Mouse (Mus musculus): Measurements from ENCODE around the gene Timm13. TPM values are rescaled to one million over a fixed set of nuclear protein-coding genes. Genes with fewer than 3 reads are reported as not detected.

Timm13 gene
- polyA plus RNA-seq (2014; fragmentation: Illumina TruSeq; extraction: RNeasy Lipid Tissue Mini Kit (QIAGEN cat#74804); ENCODE audit: low read depth, low replicate concordance) = 135 TPM

DNA sequence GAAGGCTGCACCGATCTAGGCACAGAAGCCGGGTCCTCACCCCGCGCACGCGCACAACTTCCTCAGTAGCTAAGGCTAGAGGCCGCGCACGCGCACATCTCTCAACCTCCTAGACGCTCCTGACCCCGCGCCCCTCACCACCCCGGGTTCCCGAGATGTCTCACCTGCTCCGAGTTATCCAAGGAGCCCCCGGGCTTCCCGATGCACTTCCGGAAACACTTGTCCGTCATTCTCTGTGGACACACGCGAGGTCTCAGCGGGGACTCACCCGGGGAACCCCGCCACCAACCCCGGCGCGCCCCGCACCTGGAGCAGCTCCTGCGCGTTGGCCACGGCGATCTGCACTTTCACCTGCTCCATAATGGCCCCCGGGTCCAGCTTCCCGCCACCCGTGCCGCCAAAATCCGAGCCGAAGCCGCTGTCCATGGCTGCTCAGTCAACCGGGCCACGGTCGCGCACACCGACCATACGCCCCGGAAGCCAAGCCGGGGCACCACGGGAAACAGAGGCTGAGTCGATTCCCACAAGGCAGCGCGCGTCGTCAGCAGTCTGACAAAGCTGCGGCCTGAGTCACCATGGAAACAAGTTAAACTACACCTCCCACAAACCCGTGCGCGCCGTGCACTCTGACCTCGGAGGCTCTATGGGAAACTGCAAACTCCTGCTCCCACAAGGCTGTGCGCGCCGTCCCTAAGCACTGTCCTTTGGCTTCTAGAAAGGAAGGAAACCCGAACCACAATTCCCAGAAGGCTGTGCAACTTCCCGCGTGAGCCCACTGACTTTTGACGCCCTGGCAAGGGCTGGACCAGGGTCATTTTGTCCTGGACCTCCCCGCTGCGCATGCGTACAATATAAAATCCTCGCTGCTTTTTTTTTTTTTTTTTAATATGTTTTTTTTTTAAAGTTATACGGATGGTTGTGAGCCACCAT, at the start of gene Timm13:
Gene Timm13 (minus strand): TSS at position 652 of the 930 bp plus-strand sequence.

DNA sequence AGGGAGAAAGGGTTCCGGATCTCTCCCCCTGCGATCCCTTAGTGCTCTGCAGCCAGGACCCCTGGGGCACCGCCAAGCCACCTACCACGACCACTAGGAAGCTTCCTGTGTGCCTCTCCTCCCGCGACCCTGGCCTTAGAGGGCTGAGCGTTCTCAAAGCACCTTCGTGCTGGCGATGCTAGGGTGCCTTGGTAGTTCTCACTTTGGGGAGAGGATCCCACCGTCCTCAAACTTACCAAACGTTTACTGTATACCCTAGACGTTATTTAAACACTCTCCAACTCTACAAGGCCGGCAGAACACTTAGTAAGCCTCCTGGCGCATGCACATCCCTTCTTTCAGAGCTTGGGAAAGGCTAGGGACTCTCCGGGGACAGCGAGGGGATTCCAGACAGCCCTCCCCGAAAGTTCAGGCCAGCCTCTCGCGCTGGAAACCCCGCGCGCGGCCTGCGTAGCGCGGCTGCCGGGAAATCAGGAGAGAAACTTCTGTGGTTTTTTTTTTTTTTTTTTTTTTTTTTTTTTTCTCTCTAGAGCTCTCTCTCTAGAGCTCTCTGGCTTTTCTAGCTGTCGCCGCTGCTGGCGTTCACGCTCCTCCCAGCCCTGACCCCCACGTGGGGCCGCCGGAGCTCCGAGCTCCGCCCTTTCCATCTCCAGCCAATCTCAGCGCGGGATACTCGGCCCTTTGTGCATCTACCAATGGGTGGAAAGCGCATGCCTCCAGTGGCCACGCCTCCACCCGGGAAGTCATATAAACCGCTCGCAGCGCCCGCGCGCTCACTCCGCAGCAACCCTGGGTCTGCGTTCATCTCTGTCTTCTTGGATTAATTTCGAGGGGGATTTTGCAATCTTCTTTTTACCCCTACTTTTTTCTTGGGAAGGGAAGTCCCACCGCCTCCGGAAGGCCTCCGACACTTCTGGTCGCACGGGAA, 28.8 kb upstream of the Timm13 start, which contains the start of gene Gadd45b:
Gene Gadd45b (plus strand): TSS at position 775 of the 928 bp plus-strand sequence.

DNA sequence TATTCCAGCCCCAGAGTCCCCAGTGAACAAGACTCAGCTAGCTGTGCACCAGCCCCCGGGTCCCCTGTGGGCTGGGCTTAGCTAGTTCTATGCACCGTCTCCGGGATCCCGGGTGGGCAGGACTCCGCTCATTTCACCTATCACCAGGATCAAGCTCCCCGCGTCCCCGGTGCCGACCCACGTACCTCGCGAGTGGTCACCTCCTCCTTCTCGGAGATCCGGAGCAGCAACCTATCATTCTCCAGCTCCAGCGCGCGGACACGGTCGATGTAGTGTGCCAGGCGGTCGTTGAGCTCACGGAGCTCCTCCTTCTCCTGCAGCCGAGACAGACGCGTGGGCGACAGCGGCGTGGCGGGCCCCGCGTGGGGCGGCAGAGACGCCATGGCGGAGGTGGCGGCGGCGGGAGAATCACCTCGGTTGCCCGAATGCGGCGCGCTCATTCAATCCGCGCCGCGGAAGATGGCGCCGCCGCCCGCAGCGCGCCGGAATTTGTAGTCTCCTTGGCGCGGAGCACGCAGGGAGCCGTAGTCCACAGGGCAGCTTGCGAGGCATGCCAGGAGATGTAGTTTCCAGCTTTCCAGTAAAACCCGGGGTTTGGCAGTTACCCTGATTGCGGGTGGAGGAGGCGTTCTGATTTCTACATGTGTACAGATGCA, 17.1 kb upstream of the Timm13 start, which contains the start of gene Lmnb2:
Gene Lmnb2 (minus strand): TSS at position 467 of the 656 bp plus-strand sequence.

DNA sequence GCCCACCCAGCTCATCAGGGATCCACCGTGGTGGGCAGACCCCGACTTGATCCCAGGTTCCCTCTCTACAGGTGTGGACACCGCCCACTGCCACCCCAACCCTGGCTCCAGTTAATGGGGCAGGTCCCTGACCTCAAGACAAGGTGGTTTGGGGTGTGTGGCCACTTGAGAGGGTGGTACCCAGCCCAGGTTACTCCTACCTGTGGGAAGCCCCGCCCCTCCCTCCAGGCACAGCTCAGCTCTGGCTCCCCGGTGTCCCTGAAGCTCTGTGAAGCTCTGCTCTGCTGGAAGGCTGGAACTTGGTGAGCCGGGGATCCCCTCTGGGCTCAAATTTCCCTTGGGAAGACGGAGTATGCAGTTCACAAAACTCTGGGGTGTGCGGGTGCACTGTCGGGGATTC, 29.2 kb downstream of the Timm13 start, which contains the start of gene Tmprss9:
Gene Tmprss9 (plus strand): TSS at position 268 of the 400 bp plus-strand sequence.

DNA sequence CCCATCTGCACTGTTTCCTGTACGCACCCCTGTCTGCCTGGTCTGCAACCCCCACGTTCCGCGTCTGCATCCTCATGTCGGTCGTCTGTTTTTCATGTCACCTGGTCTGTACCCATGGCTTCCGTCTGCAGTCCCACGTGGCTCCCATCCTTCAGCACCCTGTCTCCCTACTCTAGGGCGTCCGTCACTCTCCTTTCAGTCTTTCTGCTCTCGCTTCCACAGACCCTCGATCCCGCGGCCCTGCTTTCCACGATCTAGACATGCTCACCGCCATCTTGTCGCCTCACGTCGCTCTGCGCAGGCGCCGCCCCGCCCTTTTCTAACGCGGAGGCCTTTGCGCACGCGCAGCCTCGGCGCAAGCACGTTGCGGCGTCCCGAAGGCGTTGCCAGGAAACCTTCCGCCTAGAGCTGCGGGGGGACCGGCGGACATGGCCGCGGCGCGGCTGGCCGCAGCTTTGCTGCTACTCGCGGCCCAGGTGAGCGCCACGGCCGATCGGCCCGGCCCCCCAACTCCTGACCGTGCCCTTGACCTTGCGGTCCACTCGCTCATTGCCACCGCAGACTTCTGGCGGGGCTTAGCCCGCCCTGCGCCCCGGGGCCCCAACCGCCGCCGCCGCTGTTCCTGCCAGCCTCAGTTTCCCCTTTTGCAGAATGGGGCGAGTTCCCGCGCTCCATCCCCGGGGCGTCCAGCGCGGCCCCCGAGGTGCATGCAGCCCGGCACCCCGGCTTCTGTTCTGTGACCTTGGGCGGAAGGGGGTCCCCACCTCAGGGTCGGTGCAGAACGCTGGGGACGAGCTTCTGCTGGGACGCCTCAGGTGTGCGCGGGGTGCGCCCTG, 45.6 kb downstream of the Timm13 start, which contains the start of the genes Lsm7 and Sppl2b:
Gene Lsm7 (minus strand): TSS at position 297 of the 836 bp plus-strand sequence.
Gene Sppl2b (plus strand): TSS at position 363 of the 836 bp plus-strand sequence.

Other genes with a start within 250 kb of the Timm13 start
- 51.0 TPM for gene Btbd2, start 243.9 kb downstream of the Timm13 start, polyA plus RNA-seq (2014; fragmentation: Illumina TruSeq; extraction: RNeasy Lipid Tissue Mini Kit (QIAGEN cat#74804); ENCODE audit: low read depth, low replicate concordance)
- gene Mknk2, start 222.9 kb downstream of the Timm13 start, polyA plus RNA-seq (2014; fragmentation: Illumina TruSeq; extraction: RNeasy Lipid Tissue Mini Kit (QIAGEN cat#74804); ENCODE audit: low read depth, low replicate concordance) = 248 TPM
- gene Mob3a, start 199.0 kb downstream of the Timm13 start, polyA plus RNA-seq (2014; fragmentation: Illumina TruSeq; extraction: RNeasy Lipid Tissue Mini Kit (QIAGEN cat#74804); ENCODE audit: low read depth, low replicate concordance) = 18.5 TPM
- 56.3 TPM for gene Izumo4, start 198.8 kb downstream of the Timm13 start, polyA plus RNA-seq (2014; fragmentation: Illumina TruSeq; extraction: RNeasy Lipid Tissue Mini Kit (QIAGEN cat#74804); ENCODE audit: low read depth, low replicate concordance)
- 80.0 TPM for gene Ap3d1, start 158.7 kb downstream of the Timm13 start, polyA plus RNA-seq (2014; fragmentation: Illumina TruSeq; extraction: RNeasy Lipid Tissue Mini Kit (QIAGEN cat#74804); ENCODE audit: low read depth, low replicate concordance)
- 37.2 TPM for gene Dot1l, start 145.8 kb downstream of the Timm13 start, polyA plus RNA-seq (2014; fragmentation: Illumina TruSeq; extraction: RNeasy Lipid Tissue Mini Kit (QIAGEN cat#74804); ENCODE audit: low read depth, low replicate concordance)
- gene Sf3a2, start 102.8 kb downstream of the Timm13 start, polyA plus RNA-seq (2014; fragmentation: Illumina TruSeq; extraction: RNeasy Lipid Tissue Mini Kit (QIAGEN cat#74804); ENCODE audit: low read depth, low replicate concordance) = 31.2 TPM
- gene Plekhj1, start 102.3 kb downstream of the Timm13 start, polyA plus RNA-seq (2014; fragmentation: Illumina TruSeq; extraction: RNeasy Lipid Tissue Mini Kit (QIAGEN cat#74804); ENCODE audit: low read depth, low replicate concordance) = 48.9 TPM
- gene Amh, start 95.7 kb downstream of the Timm13 start, polyA plus RNA-seq (2014; fragmentation: Illumina TruSeq; extraction: RNeasy Lipid Tissue Mini Kit (QIAGEN cat#74804); ENCODE audit: low read depth, low replicate concordance) = 0.19 TPM
- gene Jsrp1, start 87.5 kb downstream of the Timm13 start, polyA plus RNA-seq (2014; fragmentation: Illumina TruSeq; extraction: RNeasy Lipid Tissue Mini Kit (QIAGEN cat#74804); ENCODE audit: low read depth, low replicate concordance) = not detected
- gene Oaz1, start 74.3 kb downstream of the Timm13 start, polyA plus RNA-seq (2014; fragmentation: Illumina TruSeq; extraction: RNeasy Lipid Tissue Mini Kit (QIAGEN cat#74804); ENCODE audit: low read depth, low replicate concordance) = 485 TPM
- not detected for gene Lingo3, start 56.9 kb downstream of the Timm13 start, polyA plus RNA-seq (2014; fragmentation: Illumina TruSeq; extraction: RNeasy Lipid Tissue Mini Kit (QIAGEN cat#74804); ENCODE audit: low read depth, low replicate concordance)
- 80.8 TPM for gene Lsm7, start 45.8 kb downstream of the Timm13 start, polyA plus RNA-seq (2014; fragmentation: Illumina TruSeq; extraction: RNeasy Lipid Tissue Mini Kit (QIAGEN cat#74804); ENCODE audit: low read depth, low replicate concordance)
- gene Sppl2b, start 45.7 kb downstream of the Timm13 start, polyA plus RNA-seq (2014; fragmentation: Illumina TruSeq; extraction: RNeasy Lipid Tissue Mini Kit (QIAGEN cat#74804); ENCODE audit: low read depth, low replicate concordance) = 22.0 TPM
- 0.10 TPM for gene Tmprss9, start 29.1 kb downstream of the Timm13 start, polyA plus RNA-seq (2014; fragmentation: Illumina TruSeq; extraction: RNeasy Lipid Tissue Mini Kit (QIAGEN cat#74804); ENCODE audit: low read depth, low replicate concordance)
- 11.7 TPM for gene Lmnb2, start 17.3 kb upstream of the Timm13 start, polyA plus RNA-seq (2014; fragmentation: Illumina TruSeq; extraction: RNeasy Lipid Tissue Mini Kit (QIAGEN cat#74804); ENCODE audit: low read depth, low replicate concordance)
- 7.9 TPM for gene Gadd45b, start 29.1 kb upstream of the Timm13 start, polyA plus RNA-seq (2014; fragmentation: Illumina TruSeq; extraction: RNeasy Lipid Tissue Mini Kit (QIAGEN cat#74804); ENCODE audit: low read depth, low replicate concordance)
- 5.7 TPM for gene Gng7, start 114.0 kb upstream of the Timm13 start, polyA plus RNA-seq (2014; fragmentation: Illumina TruSeq; extraction: RNeasy Lipid Tissue Mini Kit (QIAGEN cat#74804); ENCODE audit: low read depth, low replicate concordance)
- not detected for gene Diras1, start 124.7 kb upstream of the Timm13 start, polyA plus RNA-seq (2014; fragmentation: Illumina TruSeq; extraction: RNeasy Lipid Tissue Mini Kit (QIAGEN cat#74804); ENCODE audit: low read depth, low replicate concordance)
- 17.6 TPM for gene Slc39a3, start 136.5 kb upstream of the Timm13 start, polyA plus RNA-seq (2014; fragmentation: Illumina TruSeq; extraction: RNeasy Lipid Tissue Mini Kit (QIAGEN cat#74804); ENCODE audit: low read depth, low replicate concordance)
- gene Sgta, start 159.2 kb upstream of the Timm13 start, polyA plus RNA-seq (2014; fragmentation: Illumina TruSeq; extraction: RNeasy Lipid Tissue Mini Kit (QIAGEN cat#74804); ENCODE audit: low read depth, low replicate concordance) = 94.7 TPM
- 18.0 TPM for gene Thop1, start 169.1 kb upstream of the Timm13 start, polyA plus RNA-seq (2014; fragmentation: Illumina TruSeq; extraction: RNeasy Lipid Tissue Mini Kit (QIAGEN cat#74804); ENCODE audit: low read depth, low replicate concordance)
- 0.15 TPM for gene Creb3l3, start 197.9 kb upstream of the Timm13 start, polyA plus RNA-seq (2014; fragmentation: Illumina TruSeq; extraction: RNeasy Lipid Tissue Mini Kit (QIAGEN cat#74804); ENCODE audit: low read depth, low replicate concordance)
- gene Map2k2, start 204.9 kb upstream of the Timm13 start, polyA plus RNA-seq (2014; fragmentation: Illumina TruSeq; extraction: RNeasy Lipid Tissue Mini Kit (QIAGEN cat#74804); ENCODE audit: low read depth, low replicate concordance) = 98.4 TPM
- 26.5 TPM for gene Zbtb7a, start 234.3 kb upstream of the Timm13 start, polyA plus RNA-seq (2014; fragmentation: Illumina TruSeq; extraction: RNeasy Lipid Tissue Mini Kit (QIAGEN cat#74804); ENCODE audit: low read depth, low replicate concordance)

Measured in adipose tissue, adult 10 weeks (tissue).